Mouse (Mus musculus): ENCODE results near the gene Mrpl50. TPM values are rescaled to one million over a fixed set of nuclear protein-coding genes. Genes with fewer than 3 reads are reported as not detected.
"Not testable (repeated sequence)": the region's sequence is repeated elsewhere in the genome, so short reads cannot be mapped to it uniquely, and the experiment has no call there.

Gene Mrpl50
- total RNA-seq, 2 experiments from 2014 or later, result 33.0 to 36.6 TPM

DNA sequence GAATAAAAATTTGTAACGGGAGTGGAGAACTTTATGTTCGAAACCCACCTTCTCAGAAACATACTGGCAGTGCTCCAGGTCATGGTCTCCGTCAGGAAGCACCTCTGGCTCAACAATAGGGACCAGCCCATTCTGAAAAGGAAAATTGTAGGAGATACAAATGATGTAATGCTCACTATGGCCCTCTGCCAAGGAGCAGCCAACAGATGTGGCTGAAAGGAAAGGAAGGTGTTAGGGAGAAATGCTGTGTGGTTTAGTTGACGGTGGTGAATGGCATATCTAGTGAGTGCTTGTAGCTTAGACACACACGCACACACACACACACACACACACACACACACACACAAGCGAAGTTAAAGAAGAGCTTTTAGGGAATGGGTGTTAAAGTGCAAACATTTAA lies 18.8 kb upstream of the Mrpl50 start:
- Histone ChIP-seq H3K4me3 (no peak overlapping the region), H3K27ac (no peak overlapping the region)
- no peak for DNase-seq
- intact Hi-C loops (cut with DNase I), result no loop called here
- no peak for TF ChIP-seq CTCF (IDR thresholded peaks at IDR 0.05)

DNA sequence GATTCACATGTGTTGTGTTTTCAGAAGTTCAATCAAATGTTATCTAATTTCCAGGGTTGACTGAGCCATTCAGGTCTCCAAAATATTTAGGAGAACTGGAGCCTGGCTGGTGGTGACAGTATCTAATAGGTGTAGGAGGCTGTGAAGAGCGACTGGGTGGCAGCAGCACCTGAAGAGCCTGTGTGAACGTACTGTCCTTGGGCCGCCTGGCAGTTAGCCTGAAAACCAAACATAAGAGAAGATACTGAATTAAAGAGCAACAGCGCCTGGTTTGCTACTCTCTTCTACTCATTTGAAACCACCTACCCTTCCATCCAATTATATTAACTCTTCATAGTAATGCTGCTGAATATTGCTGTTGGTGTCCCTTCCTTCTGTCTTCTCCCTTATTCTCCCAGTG lies 15.8 kb upstream of the Mrpl50 start:
- Histone ChIP-seq H3K4me3 (no peak overlapping the region), H3K27ac (no peak overlapping the region)
- intact Hi-C loops (cut with DNase I), result no loop called here
- TF ChIP-seq CTCF (IDR thresholded peaks at IDR 0.05), result no peak
- no peak for DNase-seq

DNA sequence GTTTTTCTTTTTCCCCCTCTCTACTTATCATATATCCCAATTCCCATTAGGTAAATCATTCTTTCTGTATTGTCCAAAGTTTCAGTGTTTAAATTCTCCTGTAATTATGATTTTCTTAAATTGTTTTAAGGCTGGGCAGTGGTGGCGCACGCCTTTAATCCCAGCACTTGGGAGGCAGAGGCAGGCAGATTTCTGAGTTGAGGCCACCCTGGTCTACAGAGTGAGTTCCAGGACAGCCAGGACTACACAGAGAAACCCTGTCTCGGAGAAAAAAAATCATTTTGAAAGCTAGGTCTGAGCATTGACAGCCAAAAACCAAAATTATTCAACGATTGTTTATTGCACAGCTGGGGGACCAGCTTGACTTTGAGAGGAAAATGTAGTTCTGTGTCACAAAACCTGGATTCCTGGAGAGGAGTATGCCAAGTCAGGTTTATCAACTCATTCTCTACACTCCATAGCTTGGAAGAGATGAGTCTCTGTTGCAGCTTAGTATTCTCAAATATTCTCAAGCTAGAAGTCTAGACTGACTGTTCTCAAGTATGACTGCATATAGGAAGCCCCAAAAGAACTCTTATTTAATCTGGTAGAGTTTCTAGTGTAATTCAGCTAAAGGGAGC lies 14.9 kb upstream of the Mrpl50 start:
- no peak overlapping the region for H3K27ac ChIP-seq
- intact Hi-C loops (cut with DNase I), result no loop called here
- no peak overlapping the region for H3K4me3 ChIP-seq
- no peak for DNase-seq
- no peak for TF ChIP-seq CTCF (IDR thresholded peaks at IDR 0.05)

DNA sequence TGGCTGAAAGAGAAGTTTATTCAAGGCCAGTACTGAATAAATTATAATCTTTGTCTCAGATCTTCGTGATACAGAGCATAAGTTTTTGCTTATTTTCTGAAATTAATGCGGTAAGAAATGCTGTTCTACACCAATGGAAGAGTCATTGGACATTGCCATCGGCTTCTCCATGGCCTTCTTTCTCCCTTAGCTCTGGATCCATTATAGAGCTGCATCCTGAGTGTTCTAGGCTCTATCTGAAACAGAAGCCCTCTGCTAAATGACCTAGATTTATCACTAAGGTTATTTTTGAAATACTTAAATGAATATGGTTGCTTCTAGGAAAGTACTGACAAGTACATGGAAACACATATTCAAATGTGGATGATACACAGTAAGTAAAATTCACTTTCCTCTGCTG lies 14.1 kb upstream of the Mrpl50 start:
- DNase-seq, result no peak
- TF ChIP-seq CTCF (IDR thresholded peaks at IDR 0.05), result no peak

DNA sequence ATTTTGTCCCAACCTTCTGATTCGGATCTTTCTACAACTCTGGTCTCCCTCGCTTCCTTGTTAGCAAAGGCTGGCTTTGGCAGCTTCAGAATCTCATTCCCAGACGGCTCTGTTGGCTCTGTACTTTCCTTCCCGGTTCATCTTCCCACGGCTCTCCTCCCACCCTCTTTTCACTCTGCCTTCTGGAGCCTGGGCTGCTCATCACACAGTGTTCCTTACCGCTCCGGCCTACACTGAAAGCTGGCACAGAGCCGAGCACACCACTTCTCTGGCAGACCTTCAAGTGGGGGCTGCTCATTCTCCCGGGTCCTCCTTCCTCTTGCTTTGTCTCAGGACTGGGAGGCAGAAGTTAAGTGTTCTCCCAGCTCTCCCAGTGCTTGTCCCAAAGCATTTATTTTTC lies 1.7 kb upstream of the Mrpl50 start:
- peak; percentile 21 for DNase-seq
- intact Hi-C loops (cut with DNase I), result no loop called here
- Histone ChIP-seq H3K4me3 (peak overlapping the region; percentile 95; the same call in 1 of the 2 replicates), H3K27ac (no peak overlapping the region)
- no peak for TF ChIP-seq CTCF (IDR thresholded peaks at IDR 0.05)

More for the DNA sequence above, 14.1 kb upstream of the Mrpl50 start:
- Histone ChIP-seq H3K27ac (no peak overlapping the region), H3K4me3 (no peak overlapping the region)
- intact Hi-C loops (cut with DNase I), result no loop called here

DNA sequence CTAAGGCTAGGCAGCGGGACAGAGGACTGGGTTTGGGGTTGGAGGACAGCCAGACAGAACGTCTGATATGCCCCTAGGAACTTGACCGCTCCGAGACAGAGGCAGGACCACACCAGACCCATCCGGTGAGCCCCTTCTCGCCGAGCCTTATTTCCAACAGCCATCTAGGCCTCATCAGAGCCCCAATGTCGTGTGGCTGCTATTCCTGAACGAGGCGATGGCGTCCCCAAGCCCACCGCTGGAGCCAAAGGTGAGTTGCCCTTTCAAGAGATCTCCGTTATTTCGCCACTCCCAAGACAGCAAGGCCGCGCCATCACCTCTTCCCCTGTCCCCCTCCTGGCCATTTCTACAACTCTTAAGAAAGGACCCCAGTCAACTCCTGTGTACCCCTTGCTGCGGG lies 453 bp upstream of the Mrpl50 start:
- no peak; the same call in 1 of the 2 replicates for TF ChIP-seq CTCF (IDR thresholded peaks at IDR 0.05)
- intact Hi-C loops (cut with DNase I), result loop anchor here (2.0 kb wide), 1 partner anchor 109 kb away; no protein-coding TSS in a partner anchor
- peak overlapping the region; percentile 94 for H3K27ac ChIP-seq
- no peak for DNase-seq
- H3K4me3 ChIP-seq, result peak overlapping the region; percentile 95

DNA sequence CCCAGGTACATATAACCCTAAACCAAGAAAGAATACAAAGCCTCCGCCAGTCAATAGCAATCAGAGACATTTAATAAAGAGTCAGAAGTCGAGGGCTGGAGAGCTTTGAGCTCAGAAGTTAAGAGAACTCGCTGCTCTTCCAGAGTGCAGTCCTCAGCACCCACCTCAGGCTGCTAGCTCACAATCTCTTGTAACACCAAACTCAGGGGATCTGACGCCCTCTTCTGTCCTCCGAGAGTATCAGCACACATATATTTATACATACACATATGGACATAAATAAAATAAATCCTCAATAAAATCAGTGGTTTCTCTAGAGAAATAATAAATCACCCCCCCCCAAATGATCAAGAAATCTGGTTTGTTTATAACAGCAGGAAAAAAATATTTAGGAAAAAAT lies 1.4 kb downstream of the Mrpl50 start:
- Histone ChIP-seq H3K4me3 (peak overlapping the region; percentile 95), H3K27ac (no peak overlapping the region)
- intact Hi-C loops (cut with DNase I), result no loop called here
- DNase-seq, result no peak
- TF ChIP-seq CTCF (IDR thresholded peaks at IDR 0.05), result no peak

DNA sequence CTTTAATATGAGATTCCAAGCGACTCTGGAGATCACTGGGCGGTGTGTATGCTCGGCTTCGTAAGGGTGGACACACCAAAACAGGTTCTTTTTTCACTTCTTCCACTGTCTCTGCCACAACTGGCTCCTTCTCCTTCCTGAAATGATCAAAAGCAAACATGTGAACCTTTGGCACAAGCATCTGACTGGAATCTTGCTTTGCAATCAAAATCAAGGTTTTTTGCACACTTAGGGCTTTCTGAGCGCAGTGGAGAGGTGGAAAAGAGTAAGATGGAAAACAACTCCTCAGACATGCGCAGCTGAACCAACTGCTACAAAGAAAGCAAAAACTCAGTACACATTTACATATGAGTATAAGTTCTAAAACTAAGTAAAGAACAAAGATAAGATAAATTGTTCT lies 6.5 kb downstream of the Mrpl50 start:
- intact Hi-C loops (cut with DNase I), result no loop called here
- no peak overlapping the region for H3K4me3 ChIP-seq
- H3K27ac ChIP-seq, result no peak overlapping the region
- no peak for TF ChIP-seq CTCF (IDR thresholded peaks at IDR 0.05)
- no peak for DNase-seq

DNA sequence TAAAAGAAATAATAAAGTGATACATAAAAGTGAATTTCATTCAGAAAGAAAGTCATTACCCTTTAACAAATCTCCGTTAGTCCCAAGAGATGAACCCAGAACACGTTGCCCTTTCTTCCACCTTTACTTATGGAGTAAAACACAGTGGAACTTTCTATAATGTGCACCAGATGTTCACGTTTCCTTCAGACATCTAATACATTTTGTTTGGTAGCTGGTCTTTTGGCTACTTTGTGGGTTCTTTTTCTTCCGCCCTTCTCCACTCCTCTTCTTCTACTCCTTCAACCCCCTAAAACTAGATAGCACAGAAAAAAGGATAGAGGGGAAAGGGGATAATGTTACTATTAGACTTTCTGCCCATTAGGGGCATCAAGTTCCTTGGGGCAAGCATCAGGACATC lies 8.3 kb downstream of the Mrpl50 start:
- no peak for DNase-seq
- no peak for TF ChIP-seq CTCF (IDR thresholded peaks at IDR 0.05)
- intact Hi-C loops (cut with DNase I), result no loop called here
- no peak overlapping the region for H3K27ac ChIP-seq
- H3K4me3 ChIP-seq, result no peak overlapping the region

DNA sequence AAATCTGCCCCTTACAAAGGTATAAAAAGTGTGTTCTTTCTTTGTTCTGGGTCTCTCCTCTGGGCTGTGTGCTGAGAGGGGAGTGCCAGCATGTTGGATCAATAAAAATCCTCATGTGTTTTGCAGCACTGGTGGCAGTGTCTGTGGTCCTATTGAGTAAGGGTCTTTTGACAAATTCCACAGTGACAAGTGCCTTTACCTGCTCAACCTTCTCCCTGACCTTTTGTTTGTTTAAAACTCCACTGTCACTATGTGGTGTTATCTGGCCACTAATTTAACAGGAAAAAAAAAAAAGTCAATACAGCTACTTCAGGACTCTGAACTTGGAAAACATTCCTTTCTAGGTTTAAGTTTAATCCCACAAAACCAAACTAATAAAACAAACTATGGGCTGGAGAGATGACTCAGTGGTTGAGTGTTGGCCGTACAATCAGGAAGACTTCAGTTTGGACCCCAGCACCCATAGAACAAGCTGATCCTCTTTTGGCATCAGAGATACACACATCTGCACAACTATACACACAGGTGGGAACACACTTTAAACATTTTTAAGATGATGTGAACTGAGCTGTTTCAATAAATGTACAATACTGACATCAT lies 10.6 kb downstream of the Mrpl50 start:
- H3K4me3 ChIP-seq; intact Hi-C loops (cut with DNase I); H3K27ac ChIP-seq; DNase-seq: not testable (repeated sequence)

DNA sequence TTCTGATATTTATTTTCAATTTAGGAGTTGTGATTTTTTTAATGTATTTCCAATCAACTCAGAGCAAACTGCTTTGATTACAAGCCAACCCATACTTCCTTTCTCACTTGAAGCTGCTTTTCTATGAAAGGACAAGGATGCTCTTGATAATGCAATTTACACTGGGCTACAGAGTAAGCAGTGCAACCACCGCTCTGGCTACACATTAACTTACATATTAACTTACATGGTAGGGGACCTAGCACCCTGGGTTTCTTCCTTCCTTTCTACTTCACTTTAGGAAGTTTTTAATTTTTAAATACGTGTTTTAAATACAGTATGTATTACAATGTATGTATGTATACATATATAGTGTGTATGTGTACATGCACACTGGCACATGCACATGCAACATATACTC lies 11.7 kb downstream of the Mrpl50 start:
- no peak for TF ChIP-seq CTCF (IDR thresholded peaks at IDR 0.05)
- DNase-seq, result no peak
- Histone ChIP-seq H3K4me3 (no peak overlapping the region), H3K27ac (no peak overlapping the region)
- intact Hi-C loops (cut with DNase I), result no loop called here

DNA sequence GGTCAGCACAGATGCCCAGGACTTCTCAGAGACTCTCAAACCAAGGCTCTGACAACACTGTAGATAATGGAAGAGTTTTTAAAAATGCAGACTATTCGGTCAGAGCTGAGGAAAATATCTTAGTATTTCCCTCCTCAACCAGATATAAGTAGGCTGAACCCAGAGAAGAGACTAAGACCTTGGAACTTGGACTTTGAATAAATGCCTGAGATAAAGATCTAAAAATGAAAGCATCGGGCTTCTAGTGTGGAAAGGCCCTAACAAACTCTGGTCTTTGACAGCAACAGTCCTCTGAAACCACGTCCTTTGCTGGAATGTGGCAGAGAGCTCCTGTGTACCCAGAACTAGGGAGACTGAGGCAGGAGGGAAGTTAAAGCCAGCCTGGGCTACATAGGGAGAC lies 14.5 kb downstream of the Mrpl50 start, which contains the start of gene Baat:
TSS of gene Baat (minus strand) at position 172 of the 400 bp plus-strand sequence.
- TF ChIP-seq CTCF (IDR thresholded peaks at IDR 0.05), result no peak
- intact Hi-C loops (cut with DNase I), result no loop called here
- no peak within 1 kb of the TSS for H3K4me3 ChIP-seq
- H3K27ac ChIP-seq, result no peak within 1 kb of the TSS
- no peak for DNase-seq

DNA sequence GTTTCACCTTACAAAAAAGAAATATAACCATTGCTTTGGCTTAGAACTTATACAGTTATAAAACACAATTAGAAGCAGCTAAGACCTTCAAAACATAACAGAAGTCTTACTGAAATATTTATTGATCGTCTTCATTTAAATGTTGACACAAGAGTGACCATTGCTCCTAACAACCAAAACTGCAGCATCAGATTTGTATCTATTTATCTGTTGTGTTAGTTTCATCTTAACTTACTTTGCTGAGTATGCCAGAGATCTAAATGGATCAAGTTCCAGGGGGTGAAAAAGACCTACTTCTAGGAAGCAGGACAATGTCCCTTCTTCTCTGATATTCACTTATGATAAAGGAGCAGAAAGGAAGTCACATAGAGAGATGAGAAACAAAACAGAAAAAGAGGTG lies 17.3 kb downstream of the Mrpl50 start:
- intact Hi-C loops (cut with DNase I), result no loop called here
- no peak for TF ChIP-seq CTCF (IDR thresholded peaks at IDR 0.05)
- Histone ChIP-seq H3K27ac (no peak overlapping the region), H3K4me3 (no peak overlapping the region)
- no peak for DNase-seq

DNA sequence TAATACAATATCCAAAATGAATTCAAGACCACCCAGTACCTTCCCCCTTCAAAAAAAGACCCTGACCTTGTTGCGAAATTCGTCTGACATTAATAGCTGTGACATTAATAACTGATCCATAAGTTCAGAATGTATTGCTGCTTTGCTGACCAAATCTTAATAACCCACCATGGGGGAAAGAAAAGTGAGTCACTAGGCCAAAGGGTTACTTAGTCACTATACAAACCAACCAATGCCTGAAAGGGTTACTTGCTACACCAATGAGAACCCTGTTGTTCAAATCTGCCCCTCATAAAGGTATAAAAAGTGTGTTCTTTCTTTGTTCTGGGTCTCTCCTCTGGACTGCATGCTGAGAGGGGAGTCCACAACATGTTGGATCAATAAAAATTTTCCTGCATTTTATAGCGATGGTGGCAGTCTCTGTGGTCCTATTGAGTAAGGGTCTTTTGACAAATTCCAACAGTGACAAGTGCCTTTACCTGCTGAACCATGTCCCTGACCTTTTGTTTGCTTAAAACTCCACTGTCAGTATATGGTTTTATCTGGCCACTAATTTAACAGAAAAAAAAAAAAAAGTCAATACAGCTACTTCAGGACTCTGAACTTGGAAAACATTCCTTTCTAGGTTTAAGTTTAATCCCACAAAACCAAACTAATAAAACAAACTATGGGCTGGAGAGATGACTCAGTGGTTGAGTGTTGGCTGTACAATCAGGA lies 34.8 kb downstream of the Mrpl50 start:
- H3K4me3 ChIP-seq; H3K27ac ChIP-seq; intact Hi-C loops (cut with DNase I); DNase-seq: not testable (repeated sequence)
